Mouse (Mus musculus) lung, postnatal 4 days (tissue): ENCODE measurements around the gene Ssu2.
A peak's percentile ranks its signal among the peaks of the same experiment; 100 is the strongest.

Experiments
- DNase-seq, 2 experiments: peaks; one replicate each; pipeline ENCODE4 v3.0.0; 2021

Ssu2 gene

DNA sequence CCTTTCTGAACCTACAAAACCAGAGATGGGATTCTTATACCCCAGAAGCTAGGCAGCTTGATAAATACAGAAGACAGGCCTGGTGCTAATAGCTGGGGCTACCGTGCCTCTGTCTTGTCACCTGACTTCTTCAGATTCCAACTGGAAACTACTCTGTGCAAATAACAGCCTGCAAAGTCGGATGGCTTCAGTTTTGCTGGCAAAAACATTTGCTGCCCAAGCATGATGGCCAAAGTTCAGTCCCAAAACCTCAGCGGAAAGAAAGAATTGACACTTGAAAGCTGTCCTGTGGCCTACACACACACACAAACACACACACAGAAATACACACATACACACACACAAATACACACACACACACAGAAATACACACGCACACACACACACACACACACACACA, 48.8 kb downstream of the Ssu2 start:
- DNase-seq: no peak

DNA sequence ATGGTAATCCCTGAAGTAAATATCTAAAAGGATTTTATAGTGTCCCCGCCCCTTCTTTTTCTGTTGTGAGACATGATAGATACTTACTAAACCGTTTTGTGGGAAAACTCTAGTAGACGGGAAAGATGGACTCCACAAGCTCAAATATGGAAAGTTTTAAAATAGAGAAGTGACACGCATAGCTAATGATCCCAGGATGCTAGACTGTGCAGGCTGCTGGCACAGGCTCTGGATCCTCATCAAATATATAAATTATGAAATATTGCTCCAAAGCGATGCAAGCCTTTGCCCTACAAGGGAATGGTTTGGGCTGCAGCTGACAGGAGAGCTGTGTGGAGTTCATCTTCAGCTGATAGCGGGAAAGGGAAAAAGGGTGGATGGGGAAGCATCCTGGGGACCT, 50.2 kb downstream of the Ssu2 start:
- no peak for DNase-seq

DNA sequence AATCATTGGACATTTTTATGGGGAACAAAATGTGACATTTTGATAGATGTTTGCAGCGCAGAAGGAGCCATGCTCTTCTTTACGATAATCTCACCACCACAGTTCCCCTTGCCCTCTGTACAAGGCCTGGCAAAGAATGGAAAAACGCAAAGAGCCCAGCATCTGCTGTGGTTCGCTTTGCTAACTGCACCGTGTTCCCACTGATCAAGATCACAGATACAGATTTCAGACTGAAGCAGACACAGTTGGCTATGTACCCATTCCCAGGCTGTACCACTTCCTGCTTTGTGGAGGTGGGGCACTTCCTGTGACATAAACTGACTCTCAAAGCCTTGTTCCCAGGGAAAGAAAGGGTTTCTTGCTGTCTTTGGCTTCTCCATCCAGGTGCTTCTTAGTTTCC, 53.9 kb downstream of the Ssu2 start:
- peak; percentile 23 to 31 for DNase-seq

DNA sequence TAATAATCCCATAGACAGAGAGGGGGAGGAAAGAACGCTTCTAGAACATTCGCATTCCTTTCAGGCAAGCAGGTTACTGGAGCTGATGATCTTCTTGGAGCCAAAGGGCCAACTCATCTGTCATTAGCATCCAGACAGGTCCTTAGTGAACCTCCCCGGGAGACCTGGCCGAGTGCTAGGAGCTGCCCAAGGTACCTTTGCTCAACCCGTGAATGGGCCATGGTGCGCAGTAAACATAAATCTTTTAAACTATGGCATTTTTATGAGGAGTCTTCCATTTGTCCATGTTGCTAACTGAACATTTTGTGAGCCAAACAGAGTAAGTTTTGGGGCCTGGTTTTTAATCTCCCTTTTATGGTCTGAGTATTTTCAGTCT, 56.6 kb downstream of the Ssu2 start:
- DNase-seq: no peak

DNA sequence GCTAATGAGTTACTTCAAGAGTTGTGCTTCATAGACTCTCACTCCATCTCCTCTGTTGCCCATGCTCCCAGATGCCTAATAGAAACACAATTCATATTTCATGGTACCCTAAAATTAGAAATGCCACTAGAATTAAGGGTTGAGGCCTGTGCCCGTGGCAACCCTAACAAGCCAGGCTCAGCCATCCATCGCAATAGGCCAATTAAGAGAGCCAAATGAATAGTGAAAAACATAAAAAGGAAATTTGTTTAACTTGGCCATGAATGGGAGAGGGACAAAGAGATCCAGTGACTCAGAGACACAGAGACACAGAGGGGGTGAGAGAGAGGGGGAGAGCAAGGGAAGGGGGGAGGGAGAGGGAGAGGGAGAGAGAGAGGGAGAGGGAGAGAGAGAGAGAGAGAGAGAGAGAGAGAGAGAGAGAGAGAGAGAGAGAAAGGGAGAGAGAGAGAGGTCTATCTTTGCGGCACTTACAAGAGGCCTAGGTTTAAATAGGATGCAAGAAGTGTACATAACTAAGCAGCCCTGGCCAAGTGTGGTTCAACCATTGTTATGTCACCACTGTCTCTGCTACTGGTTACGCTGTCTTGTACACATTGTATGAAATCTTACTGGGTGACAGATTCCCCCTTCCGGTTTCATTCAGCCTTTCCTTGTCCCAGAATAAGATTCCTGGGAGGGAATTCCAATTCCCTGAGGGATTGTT, 57.2 kb downstream of the Ssu2 start:
- DNase-seq: no peak

DNA sequence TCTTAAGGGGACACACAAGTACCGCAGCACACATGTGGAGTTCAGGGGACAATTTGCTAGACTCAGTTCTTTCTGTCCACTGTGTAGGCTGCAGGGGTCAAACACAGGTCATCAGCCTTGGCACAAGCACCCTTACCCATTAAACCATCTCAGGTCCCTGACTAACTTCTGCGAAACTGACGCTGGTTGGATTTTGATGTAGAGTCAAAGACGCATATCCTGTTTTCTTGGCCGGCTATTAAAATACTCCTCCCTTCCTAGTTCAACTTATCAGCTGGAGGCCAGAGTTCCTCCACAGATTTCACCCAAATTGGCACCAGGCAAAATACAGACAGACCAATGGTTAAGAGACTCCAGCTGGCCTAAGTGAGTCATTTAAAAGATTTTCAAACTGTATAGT, 60.0 kb downstream of the Ssu2 start:
- DNase-seq: peak; percentile 44 to 45

DNA sequence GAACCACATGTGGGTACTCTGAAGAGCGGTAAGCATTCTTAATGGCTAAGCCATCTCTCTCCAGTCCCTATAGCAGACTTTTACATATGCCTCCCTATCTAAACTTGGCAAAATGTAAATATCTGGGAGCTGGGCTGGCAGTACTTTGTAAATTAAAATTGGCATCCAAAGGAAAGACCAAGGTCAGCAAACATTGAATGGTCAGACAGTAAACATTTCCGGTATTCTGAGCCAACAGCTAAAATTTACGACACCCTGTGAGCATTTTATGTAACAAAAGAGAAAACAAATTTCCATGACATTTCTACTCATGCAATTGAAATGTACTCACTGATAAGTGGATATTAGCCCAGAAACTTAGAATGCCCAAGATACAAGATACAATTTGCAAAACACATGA, 62.6 kb downstream of the Ssu2 start:
- no peak for DNase-seq

DNA sequence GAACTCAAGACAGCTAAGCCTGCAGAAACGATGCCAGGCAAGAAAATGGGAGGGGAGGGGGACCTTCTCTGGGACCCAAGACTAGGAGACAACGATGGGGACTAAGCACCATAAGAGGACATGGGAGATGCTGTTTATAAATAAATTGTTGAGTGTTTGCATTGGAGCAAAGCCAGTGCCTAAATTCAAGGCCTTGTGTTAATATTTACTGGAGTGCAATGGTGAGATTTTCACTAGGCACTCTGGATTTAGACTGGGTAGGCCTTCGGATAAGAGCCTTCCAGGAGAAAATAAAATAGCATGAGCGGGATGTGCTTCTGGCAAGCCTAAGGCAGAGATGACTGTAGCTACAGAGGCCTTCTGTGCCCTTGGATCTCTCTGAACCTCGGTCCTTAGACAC, 64.9 kb downstream of the Ssu2 start:
- peak; percentile 17 to 36 for DNase-seq

DNA sequence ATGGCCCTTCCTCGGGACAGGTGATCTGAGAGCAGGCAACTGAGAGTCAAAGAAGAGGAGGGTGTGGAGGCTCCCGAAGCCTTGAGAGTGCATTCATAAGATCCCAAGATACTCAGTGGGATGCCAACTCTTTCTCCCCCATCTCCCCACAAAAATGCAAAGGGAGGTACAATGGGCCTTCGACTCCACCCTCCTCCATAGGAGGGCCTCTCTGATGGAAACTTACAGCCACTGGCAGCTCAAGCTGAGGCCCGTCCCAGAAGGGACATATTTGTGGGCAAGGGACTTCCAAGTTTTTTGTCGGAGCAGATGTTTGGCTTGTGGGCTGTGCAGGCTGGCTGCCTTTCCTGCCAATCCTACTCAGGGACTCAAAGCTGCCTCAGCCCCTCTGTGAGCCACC, 67.1 kb downstream of the Ssu2 start:
- peak; percentile 13 to 37 for DNase-seq

DNA sequence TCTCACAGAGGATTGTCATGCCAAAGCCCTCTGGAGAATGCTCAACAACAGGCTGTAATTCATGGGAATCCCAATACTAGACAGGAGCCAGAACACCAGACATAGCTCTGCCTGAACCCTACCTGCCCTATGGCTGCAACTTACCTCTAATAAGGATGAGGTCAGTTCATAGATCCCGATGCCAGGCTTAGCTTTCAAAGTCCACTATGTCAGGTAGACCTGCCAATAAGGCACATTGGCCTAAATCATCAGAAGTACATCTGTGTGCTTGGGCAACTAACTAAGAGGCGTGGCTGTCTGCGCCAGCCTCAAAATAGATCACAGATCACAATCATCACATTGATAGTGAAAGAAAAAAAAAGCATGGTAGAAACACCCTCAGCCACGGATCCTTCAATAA, 68.4 kb downstream of the Ssu2 start:
- DNase-seq: no peak

DNA sequence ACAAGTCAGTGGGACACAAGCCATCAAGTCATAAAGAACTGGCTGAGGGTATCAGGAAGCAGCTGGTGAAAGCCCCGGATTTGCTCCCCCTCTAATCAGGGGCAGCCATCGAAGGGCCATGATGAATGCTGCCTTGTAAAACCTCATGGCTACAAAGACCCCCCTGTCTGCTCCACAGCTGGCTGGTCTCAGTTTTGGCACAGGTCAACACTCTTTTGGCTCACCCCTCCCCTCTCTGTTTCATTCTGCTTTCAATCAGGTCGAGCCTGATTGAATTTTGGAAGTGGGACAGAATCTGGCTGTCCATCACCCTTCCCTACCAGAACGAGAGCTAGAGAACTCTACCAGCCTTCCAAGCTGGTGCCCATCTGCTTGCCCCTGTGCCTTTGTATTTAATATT, 76.4 kb downstream of the Ssu2 start:
- DNase-seq: no peak

DNA sequence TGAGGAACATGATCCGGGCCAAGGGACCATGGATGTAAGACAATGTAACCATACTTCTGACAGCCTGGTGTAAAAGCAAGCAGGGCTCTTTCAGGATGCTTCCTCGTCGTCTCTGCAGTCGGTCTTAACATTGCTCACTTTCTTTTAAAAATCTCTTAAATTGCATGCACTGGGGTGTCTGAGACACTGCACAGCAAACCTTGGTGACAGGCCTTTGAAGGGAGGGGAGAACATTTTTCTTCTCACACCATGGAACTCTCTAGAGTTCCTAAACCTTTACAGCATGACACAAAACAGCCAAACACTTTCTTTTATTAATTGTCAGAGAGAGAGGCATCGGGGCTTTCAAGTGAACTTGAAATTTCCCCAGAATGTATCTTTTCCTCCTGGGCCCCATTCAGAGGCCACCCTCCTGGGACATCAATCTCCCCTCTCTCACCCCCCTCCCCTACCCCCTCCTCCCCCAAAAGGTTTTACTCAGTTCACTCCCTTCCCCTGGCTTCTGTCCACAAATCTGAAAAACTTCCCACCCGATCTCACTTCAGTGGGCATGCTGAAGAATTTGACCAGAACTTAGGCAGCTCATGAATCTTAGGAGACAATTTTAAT, 78.4 kb downstream of the Ssu2 start:
- no peak for DNase-seq
